Mouse (Mus musculus) kidney, adult 2 months (tissue): ENCODE results near the gene Arih2. TPM values are rescaled to one million over a fixed set of nuclear protein-coding genes. Genes with fewer than 3 reads are reported as not detected.

ENCODE experiments used
- DNase-seq: peaks from one replicate; pipeline ENCODE4 v3.0.0; 2021
- H3K27ac ChIP-seq: fragments of 200-500 bp; 2 replicates; pipeline ENCODE4 v1.5.1; 2012; ENCODE audit warnings: low read depth, low read length, control low read depth, inconsistent platforms; ENCODE audit not compliant: insufficient read depth
- H3K27me3 ChIP-seq: fragments of 200-500 bp; replicated peaks from 2 replicates; pipeline ENCODE4 v1.6.1; 2012; ENCODE audit warnings: mild to moderate bottlenecking, moderate library complexity, low read length, inconsistent platforms; ENCODE audit not compliant: control insufficient read depth, insufficient read depth
- H3K36me3 ChIP-seq: fragments of 200-500 bp; 2 replicates; pipeline ENCODE4 v1.6.1; 2012; ENCODE audit warnings: mild to moderate bottlenecking, moderate library complexity, low read length, inconsistent platforms; ENCODE audit not compliant: control insufficient read depth, insufficient read depth
- H3K4me1 ChIP-seq: fragments of 200-500 bp; 2 replicates; pipeline ENCODE4 v1.6.1; 2011; ENCODE audit warnings: low read length; ENCODE audit not compliant: control insufficient read depth, insufficient read depth
- H3K4me3 ChIP-seq: fragments of 200-500 bp; 2 replicates; pipeline ENCODE4 v1.5.1; 2011; ENCODE audit warnings: mild to moderate bottlenecking, low read depth, low read length, control low read depth; ENCODE audit not compliant: insufficient read depth
- CTCF ChIP-seq: fragments of 200-500 bp; conservative IDR thresholded peaks from 2 replicates; pipeline ENCODE4 v1.5.1; 2011; ENCODE audit warnings: low read depth, mild to moderate bottlenecking, control low read depth, low read length, moderate library complexity, mixed read lengths; ENCODE audit not compliant: insufficient read depth, insufficient read length
- POLR2A ChIP-seq: fragments of 200-500 bp; IDR thresholded peaks from one replicate; pipeline ENCODE4 v1.6.1; 2011; ENCODE audit warnings: low read depth, low read length, control low read depth
- WGBS: fragments of 180-500 bp; shearing (Covaris S2); methylation state at CpG from one replicate; pipeline ENCODE4 v1.1.7; 2018; 5-methylcytosine and 5-hydroxymethylcytosine counted together
- polyA plus RNA-seq: library from polyadenylated mRNA; depleted of rRNA; stranded (reverse); fragments of >200 nt; gene quantifications from 2 replicates; pipeline ENCODE4 v1.2.3, GENCODE M21; 2012; rRNA removed

The Arih2 gene
- polyA plus RNA-seq = 34.9 and 36.9 TPM in 2 replicates

DNA sequence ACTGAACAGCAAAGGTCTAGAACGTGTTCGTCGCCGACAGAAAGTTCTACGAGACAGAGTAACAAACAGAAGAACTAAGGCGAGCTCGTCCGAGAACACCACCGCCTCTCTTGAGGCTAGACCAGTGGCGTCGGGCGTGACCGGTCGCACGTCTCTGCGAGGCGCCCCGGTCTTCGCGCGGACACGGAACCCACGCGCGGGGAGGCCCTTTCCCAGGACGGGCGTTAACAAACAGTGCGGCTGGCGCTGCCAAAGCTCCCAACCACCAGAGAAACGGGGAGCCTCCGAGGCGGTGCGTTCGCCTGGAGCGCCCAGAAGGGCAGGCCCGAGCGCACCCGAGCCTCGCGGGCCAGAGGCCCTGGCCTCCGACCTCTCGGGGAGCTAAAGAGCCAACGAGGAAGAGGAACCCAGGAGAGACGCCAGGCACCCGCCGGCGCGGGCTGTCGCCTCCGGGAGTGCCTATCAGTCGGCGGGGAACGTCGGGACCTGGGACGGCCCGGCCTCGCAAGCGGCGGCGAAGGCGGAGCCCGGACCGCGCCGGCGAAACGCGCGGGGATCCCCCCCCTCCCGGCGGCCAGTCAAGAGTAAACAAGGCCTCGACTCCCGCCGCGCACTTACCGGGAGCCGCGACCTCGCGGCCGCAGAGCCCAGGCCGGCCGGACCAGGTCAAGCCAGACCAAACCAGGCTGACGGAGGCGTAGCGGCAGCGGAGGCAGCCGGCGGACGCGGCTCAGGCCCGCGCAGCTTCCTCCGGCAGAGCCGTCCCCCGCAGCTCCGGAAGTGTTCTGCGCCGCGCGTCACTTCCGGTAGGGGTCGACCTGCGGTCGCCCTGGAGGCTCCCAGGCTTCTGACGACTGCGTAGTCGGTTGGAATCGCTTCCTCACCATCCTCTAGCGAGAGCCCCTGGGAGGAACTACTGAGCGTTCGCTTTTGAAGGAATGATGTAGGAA is at the start of gene Arih2:
Gene Arih2, minus strand, starts transcription at position 776 of the 950 bp plus-strand sequence.
- Histone ChIP-seq H3K27me3 (no peaks in the 10 kb centered on the region), H3K4me1 (peaks cover 12% of the 10 kb centered on the region), H3K4me3 (peak within 1 kb of the TSS; percentile 83), H3K36me3 (no peaks in the 10 kb centered on the region), H3K27ac (peak within 1 kb of the TSS; percentile 87)
- under 1% methylated on average over 112 of the region's 112 CpGs for WGBS
- peak; percentile 95 for DNase-seq
- peak; percentile 71 for TF ChIP-seq POLR2A
- no peak for TF ChIP-seq CTCF

- H3K27ac ChIP-seq = no peak overlapping the region
- DNase-seq = no peak
- TF ChIP-seq CTCF = no peak
- no peak for TF ChIP-seq POLR2A
- 90% methylated on average over 1 of the region's 1 CpGs for WGBS
- H3K27me3 ChIP-seq = no peaks in the 10 kb centered on the region
- H3K36me3 ChIP-seq = no peaks in the 10 kb centered on the region
- H3K4me1 ChIP-seq = peaks cover 15% of the 10 kb centered on the region; the same call in 1 of the 2 replicates
- H3K4me3 ChIP-seq = no peak overlapping the region
These were observed 45.3 kb upstream of the Arih2 start for GRCm38 (mm10) chr9:108694533-108694932.

GRCm38 (mm10) chr9:108693946-108694345 is 44.8 kb upstream of the Arih2 start:
- no peak overlapping the region for H3K27ac ChIP-seq
- TF ChIP-seq POLR2A (no peak), CTCF (no peak)
- no peaks in the 10 kb centered on the region for H3K27me3 ChIP-seq
- H3K4me3 ChIP-seq = no peak overlapping the region
- no peaks in the 10 kb centered on the region for H3K36me3 ChIP-seq
- 58% methylated on average over 4 of the region's 4 CpGs for WGBS
- no peak for DNase-seq
- peaks cover 15% of the 10 kb centered on the region; the same call in 1 of the 2 replicates for H3K4me1 ChIP-seq

GRCm38 (mm10) chr9:108692226-108693041 is 43.2 kb upstream of the Arih2 start:
- Histone ChIP-seq H3K27ac (peak overlapping the region; percentile 46), H3K36me3 (no peaks in the 10 kb centered on the region), H3K4me3 (peak overlapping the region; percentile 66), H3K4me1 (peaks cover 15% of the 10 kb centered on the region; the same call in 1 of the 2 replicates), H3K27me3 (no peaks in the 10 kb centered on the region)
- TF ChIP-seq POLR2A (no peak), CTCF (no peak)
- WGBS = under 1% methylated on average over 92 of the region's 92 CpGs
- peak; percentile 67 for DNase-seq

DNA sequence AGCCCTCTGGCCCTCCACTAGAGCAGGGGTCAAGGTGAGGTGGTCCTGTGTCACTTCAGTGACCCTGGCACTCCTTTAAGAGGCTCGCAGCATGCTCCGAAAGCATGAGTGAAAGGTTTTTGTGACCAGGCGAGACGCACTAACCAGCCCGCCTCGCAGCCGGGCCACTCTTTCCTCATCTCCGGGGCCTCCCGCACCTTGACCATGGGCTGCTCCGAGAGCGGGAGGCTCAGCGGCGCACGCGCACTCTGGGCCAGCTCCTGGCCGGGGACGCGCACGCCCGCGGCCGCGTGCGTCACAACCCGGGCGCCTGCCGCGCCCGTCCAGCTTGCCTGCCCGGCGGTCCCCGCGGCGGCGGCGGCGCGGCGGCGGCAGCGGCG is 42.6 kb upstream of the Arih2 start:
- peak; percentile 94 for DNase-seq
- H3K27ac ChIP-seq = peak overlapping the region; percentile 65; the same call in 1 of the 2 replicates
- peaks cover 15% of the 10 kb centered on the region; the same call in 1 of the 2 replicates for H3K4me1 ChIP-seq
- H3K36me3 ChIP-seq = no peaks in the 10 kb centered on the region
- H3K4me3 ChIP-seq = peak overlapping the region; percentile 66
- TF ChIP-seq POLR2A (peak; percentile 55), CTCF (no peak)
- under 1% methylated on average over 42 of the region's 42 CpGs for WGBS
- no peaks in the 10 kb centered on the region for H3K27me3 ChIP-seq

GRCm38 (mm10) chr9:108691371-108691770 is 42.2 kb upstream of the Arih2 start:
- 57% methylated on average over 8 of the region's 8 CpGs for WGBS
- TF ChIP-seq CTCF = no peak
- no peak for TF ChIP-seq POLR2A
- peak overlapping the region; percentile 65; the same call in 1 of the 2 replicates for H3K27ac ChIP-seq
- peaks cover 15% of the 10 kb centered on the region; the same call in 1 of the 2 replicates for H3K4me1 ChIP-seq
- peak overlapping the region; percentile 66; the same call in 1 of the 2 replicates for H3K4me3 ChIP-seq
- DNase-seq = peak; percentile 17
- no peaks in the 10 kb centered on the region for H3K36me3 ChIP-seq
- H3K27me3 ChIP-seq = no peaks in the 10 kb centered on the region

DNA sequence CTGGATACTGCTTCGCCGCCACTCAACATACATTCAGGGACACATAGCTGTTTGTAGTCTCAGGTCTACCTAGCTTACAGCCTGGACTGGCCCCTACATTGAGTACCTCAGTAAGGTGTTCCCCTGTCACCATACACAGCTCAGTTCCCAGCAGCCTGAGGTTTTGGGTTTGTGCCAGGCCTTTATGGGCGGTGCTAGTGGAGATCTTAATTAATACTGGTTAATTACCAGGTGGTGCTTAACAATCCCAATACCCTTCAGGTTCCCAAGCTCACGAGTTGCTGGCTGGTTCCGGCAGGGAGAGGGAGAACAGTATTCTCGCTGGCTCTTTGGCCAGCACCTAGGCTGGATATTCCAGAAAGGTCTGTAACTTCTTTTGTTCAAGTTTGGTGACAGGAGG is 41.7 kb upstream of the Arih2 start:
- Histone ChIP-seq H3K4me3 (no peak overlapping the region), H3K4me1 (peaks cover 15% of the 10 kb centered on the region; the same call in 1 of the 2 replicates), H3K36me3 (no peaks in the 10 kb centered on the region), H3K27me3 (no peaks in the 10 kb centered on the region), H3K27ac (no peak overlapping the region)
- WGBS = 88% methylated on average over 6 of the region's 6 CpGs
- no peak for TF ChIP-seq CTCF
- DNase-seq = peak; percentile 21
